Mouse (Mus musculus): Measurements from ENCODE around the gene Rdh8. TPM values are rescaled to one million over a fixed set of nuclear protein-coding genes. Genes with fewer than 3 reads are reported as not detected.
A peak's percentile ranks its signal among the peaks of the same experiment; 100 is the strongest.

Gene Rdh8
- polyA plus RNA-seq, 1 experiment from 2014 or later: not detected

DNA sequence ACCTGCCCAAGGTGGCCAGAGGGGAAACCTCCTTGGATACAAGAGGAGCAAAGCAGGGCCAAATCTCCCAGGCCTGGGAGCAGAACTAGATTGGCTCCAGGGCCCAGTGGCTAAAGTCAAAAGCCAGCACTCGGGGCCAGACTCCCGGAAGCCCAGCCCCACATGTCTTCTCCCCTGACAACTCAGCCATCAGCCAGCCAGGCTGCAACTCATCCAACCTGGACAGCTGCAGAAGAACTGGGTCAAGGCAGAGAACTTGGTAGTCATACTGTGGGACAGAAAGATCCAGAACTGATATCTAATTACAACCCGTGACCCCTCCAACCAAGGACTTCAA lies 13.2 kb upstream of the Rdh8 start:
- ATAC-seq (ENCODE audit: insufficient number of reproducible peaks, insufficient read depth, low FRiP score, low read depth): no peak
- no peaks in the 10 kb centered on the region for H3K36me3 ChIP-seq (ENCODE audit: control insufficient read depth, insufficient read depth, low read length)
- no peak overlapping the region for H3K4me2 ChIP-seq (replicated peaks; ENCODE audit: low read depth, low read length)
- no peaks in the 10 kb centered on the region for H3K9me3 ChIP-seq (ENCODE audit: control insufficient read depth, low read depth, low read length)
- no peak overlapping the region for H3K9ac ChIP-seq (replicated peaks; ENCODE audit: low read depth, low read length)
- H3K4me3 ChIP-seq (ENCODE audit: low read depth, low read length): no peak overlapping the region
- no peak overlapping the region for H3K27ac ChIP-seq (ENCODE audit: low read length)
- no peaks in the 10 kb centered on the region for H3K4me1 ChIP-seq (ENCODE audit: control insufficient read depth, insufficient read depth, low read length)
- H3K27me3 ChIP-seq (ENCODE audit: control insufficient read depth, insufficient read depth, low read length): no peaks in the 10 kb centered on the region
- WGBS: 85% methylated on average over 3 of the region's 3 CpGs

DNA sequence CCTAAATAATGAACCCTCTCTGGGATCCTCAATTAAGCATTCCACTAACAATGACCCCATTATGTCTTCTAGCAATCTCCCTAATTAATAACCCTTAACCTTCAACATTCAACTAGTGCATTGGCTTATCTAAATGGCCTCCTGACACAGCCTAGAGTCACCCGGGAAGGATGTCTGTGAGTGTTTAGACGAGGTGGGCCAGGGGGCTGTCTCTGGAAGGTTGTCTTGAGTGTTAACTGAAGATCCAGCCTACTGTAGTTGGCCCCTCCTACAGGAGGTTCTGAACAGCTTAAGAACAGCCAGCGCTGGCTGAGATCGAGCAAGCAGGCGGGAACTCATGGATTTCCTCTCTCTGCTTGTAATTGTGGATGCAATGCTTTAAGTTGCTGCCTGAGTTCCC lies 12.6 kb upstream of the Rdh8 start:
- Histone ChIP-seq H3K4me1 (ENCODE audit: control insufficient read depth, insufficient read depth, low read length) (no peaks in the 10 kb centered on the region), H3K36me3 (ENCODE audit: control insufficient read depth, insufficient read depth, low read length) (no peaks in the 10 kb centered on the region), H3K4me2 (replicated peaks; ENCODE audit: low read depth, low read length) (no peak overlapping the region), H3K4me3 (ENCODE audit: low read depth, low read length) (no peak overlapping the region), H3K9me3 (ENCODE audit: control insufficient read depth, low read depth, low read length) (no peaks in the 10 kb centered on the region), H3K27ac (ENCODE audit: low read length) (no peak overlapping the region), H3K27me3 (ENCODE audit: control insufficient read depth, insufficient read depth, low read length) (no peaks in the 10 kb centered on the region), H3K9ac (replicated peaks; ENCODE audit: low read depth, low read length) (no peak overlapping the region)
- no peak for ATAC-seq (ENCODE audit: insufficient number of reproducible peaks, insufficient read depth, low FRiP score, low read depth)
- WGBS: 35% methylated on average over 5 of the region's 5 CpGs

DNA sequence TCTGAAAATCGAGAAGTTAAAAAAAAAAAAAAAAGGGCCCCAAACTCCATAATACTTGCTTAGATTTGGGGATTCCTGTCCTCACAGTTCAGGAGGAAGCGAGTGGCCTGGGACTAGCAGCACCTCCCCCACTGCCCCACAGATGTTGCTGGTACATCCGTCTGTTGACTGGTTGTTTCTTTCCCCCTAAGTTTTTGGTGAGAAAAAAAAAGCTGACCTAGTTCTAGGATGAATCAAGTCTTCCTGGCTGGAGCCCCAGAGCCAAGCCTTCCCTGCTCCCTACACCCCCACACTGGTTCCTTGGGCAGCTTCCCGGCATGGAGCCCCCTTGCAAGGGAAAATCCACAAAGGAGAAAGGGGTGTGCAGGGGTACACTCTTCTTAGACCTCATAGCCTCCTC lies 8.0 kb upstream of the Rdh8 start:
- Histone ChIP-seq H3K9me3 (ENCODE audit: control insufficient read depth, low read depth, low read length) (no peaks in the 10 kb centered on the region), H3K9ac (replicated peaks; ENCODE audit: low read depth, low read length) (no peak overlapping the region), H3K4me2 (replicated peaks; ENCODE audit: low read depth, low read length) (no peak overlapping the region), H3K27me3 (ENCODE audit: control insufficient read depth, insufficient read depth, low read length) (0 out of 2 replicates have a peak, but pooled peaks cover 5% of the 10 kb centered on the region), H3K27ac (ENCODE audit: low read length) (no peak overlapping the region), H3K4me3 (ENCODE audit: low read depth, low read length) (no peak overlapping the region), H3K4me1 (ENCODE audit: control insufficient read depth, insufficient read depth, low read length) (peaks cover 7% of the 10 kb centered on the region), H3K36me3 (ENCODE audit: control insufficient read depth, insufficient read depth, low read length) (no peaks in the 10 kb centered on the region)
- no peak for ATAC-seq (ENCODE audit: insufficient number of reproducible peaks, insufficient read depth, low FRiP score, low read depth)
- WGBS: 53% methylated on average over 4 of the region's 4 CpGs

DNA sequence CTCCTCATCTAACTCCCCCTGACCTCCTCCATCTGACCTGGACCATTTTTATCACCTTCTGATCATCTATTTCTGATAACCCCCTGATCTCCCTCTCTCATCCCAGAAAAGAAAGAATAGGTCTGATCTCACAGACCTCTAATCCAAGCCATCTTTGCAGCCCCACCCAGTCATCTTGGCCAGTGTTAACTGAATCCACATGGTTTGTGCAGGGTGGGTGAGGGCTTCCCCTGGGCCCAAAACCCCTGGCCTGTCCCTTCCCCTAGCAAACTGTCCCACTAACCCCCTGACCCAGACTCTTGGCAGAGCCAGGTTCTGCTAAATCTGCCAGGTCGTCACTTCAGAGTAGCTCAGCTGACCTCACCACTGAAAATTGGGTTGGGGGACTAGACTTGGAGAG lies 7.5 kb upstream of the Rdh8 start:
- Histone ChIP-seq H3K27ac (ENCODE audit: low read length) (no peak overlapping the region), H3K4me3 (ENCODE audit: low read depth, low read length) (no peak overlapping the region), H3K4me2 (replicated peaks; ENCODE audit: low read depth, low read length) (no peak overlapping the region), H3K36me3 (ENCODE audit: control insufficient read depth, insufficient read depth, low read length) (no peaks in the 10 kb centered on the region), H3K4me1 (ENCODE audit: control insufficient read depth, insufficient read depth, low read length) (peaks cover 7% of the 10 kb centered on the region), H3K9ac (replicated peaks; ENCODE audit: low read depth, low read length) (no peak overlapping the region), H3K27me3 (ENCODE audit: control insufficient read depth, insufficient read depth, low read length) (0 out of 2 replicates have a peak, but pooled peaks cover 5% of the 10 kb centered on the region), H3K9me3 (ENCODE audit: control insufficient read depth, low read depth, low read length) (no peaks in the 10 kb centered on the region)
- WGBS: 52% methylated on average over 1 of the region's 1 CpGs
- no peak for ATAC-seq (ENCODE audit: insufficient number of reproducible peaks, insufficient read depth, low FRiP score, low read depth)

DNA sequence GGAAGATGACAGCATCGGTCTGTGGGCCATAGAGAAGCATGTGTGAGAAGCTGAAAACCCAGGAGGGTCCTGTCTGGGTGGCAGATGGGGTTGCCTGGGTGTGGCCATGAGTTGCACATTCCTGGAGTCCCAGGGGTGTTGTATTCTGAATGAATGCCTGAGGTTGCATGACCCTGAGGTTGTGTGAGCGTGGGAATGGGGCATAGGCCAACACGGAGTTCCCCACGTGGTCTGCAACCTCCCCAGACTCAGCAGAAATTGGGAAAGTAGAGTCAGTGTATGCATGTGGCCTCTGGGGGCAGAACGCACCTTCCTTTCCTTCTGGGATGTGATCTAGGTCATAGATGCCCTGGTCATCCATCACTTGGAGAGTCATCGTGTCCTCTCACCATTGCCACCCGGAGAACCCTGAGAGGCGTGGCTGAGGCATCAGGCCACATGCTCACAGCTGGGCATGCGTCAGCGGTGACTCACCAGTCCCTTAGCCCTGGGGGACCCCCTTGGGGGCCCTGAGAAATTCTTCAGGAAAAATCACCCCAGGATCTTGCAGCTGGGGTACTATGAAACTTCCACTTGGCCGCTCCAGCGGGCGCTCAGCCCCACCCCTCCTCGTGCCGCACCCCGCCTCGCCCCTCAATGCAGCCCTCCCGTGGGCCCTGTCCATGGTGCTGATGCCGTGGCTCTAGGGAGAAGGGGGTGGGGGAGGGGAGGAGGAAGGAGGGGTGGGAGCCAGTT lies 5.6 kb upstream of the Rdh8 start:
- WGBS: 11% methylated on average over 19 of the region's 19 CpGs
- no peak overlapping the region for H3K9ac ChIP-seq (replicated peaks; ENCODE audit: low read depth, low read length)
- H3K4me1 ChIP-seq (ENCODE audit: control insufficient read depth, insufficient read depth, low read length): peaks cover 7% of the 10 kb centered on the region
- H3K4me2 ChIP-seq (replicated peaks; ENCODE audit: low read depth, low read length): peak overlapping the region; percentile 15; the same call in 1 of the 2 replicates
- no peaks in the 10 kb centered on the region for H3K9me3 ChIP-seq (ENCODE audit: control insufficient read depth, low read depth, low read length)
- H3K36me3 ChIP-seq (ENCODE audit: control insufficient read depth, insufficient read depth, low read length): no peaks in the 10 kb centered on the region
- no peak overlapping the region for H3K4me3 ChIP-seq (ENCODE audit: low read depth, low read length)
- H3K27me3 ChIP-seq (ENCODE audit: control insufficient read depth, insufficient read depth, low read length): 0 out of 2 replicates have a peak, but pooled peaks cover 5% of the 10 kb centered on the region
- ATAC-seq (ENCODE audit: insufficient number of reproducible peaks, insufficient read depth, low FRiP score, low read depth): no peak
- H3K27ac ChIP-seq (ENCODE audit: low read length): no peak overlapping the region

DNA sequence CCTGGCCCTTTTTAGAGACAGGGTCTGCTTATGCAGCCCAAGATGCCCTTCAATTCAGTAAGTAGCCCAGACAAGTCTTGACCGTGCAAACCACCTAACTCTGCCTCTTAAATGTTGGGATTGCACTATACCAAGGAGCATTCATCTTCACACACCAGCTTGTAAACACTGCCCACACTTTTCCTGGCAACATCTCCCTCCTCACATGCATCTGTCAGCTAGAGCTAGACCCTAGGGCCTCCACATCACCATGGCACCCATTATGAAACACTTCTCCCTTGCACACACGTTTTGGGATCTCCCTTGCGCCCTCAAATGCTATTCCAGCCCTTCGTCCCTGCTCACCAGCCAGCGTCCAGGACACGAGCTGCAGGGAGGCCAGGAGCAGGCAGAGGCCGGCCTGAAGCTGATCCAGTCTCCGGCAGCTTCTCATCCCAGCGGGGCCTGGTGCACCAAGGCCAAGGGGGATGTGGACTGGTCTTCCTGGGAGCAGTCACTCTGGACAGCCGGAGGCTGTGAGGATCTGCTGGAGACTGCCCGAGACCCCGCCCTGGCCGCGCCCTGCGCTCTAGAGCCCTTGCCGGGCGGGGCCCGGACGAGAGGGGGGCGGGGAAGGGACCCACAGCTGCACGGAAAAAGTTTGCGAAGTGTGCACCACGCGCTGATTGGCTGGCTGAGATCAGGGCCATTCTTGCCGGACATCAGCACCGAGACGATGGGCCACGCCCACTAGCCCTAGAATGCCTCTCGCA lies 3.6 kb upstream of the Rdh8 start, which contains the start of gene Col5a3:
TSS of gene Col5a3 (minus strand) at position 547 of the 752 bp plus-strand sequence.
- no peak within 1 kb of the TSS for H3K9ac ChIP-seq (replicated peaks; ENCODE audit: low read depth, low read length)
- no peak within 1 kb of the TSS for H3K27ac ChIP-seq (ENCODE audit: low read length)
- H3K9me3 ChIP-seq (ENCODE audit: control insufficient read depth, low read depth, low read length): no peaks in the 10 kb centered on the region
- peak within 1 kb of the TSS; percentile 9; the same call in 1 of the 2 replicates for H3K4me3 ChIP-seq (ENCODE audit: low read depth, low read length)
- H3K36me3 ChIP-seq (ENCODE audit: control insufficient read depth, insufficient read depth, low read length): no peaks in the 10 kb centered on the region
- peak; percentile 65 for ATAC-seq (ENCODE audit: insufficient number of reproducible peaks, insufficient read depth, low FRiP score, low read depth)
- H3K27me3 ChIP-seq (ENCODE audit: control insufficient read depth, insufficient read depth, low read length): 0 out of 2 replicates have a peak, but pooled peaks cover 5% of the 10 kb centered on the region
- 5% methylated on average over 29 of the region's 29 CpGs for WGBS
- H3K4me2 ChIP-seq (replicated peaks; ENCODE audit: low read depth, low read length): peak within 1 kb of the TSS; percentile 33
- H3K4me1 ChIP-seq (ENCODE audit: control insufficient read depth, insufficient read depth, low read length): peaks cover 7% of the 10 kb centered on the region

DNA sequence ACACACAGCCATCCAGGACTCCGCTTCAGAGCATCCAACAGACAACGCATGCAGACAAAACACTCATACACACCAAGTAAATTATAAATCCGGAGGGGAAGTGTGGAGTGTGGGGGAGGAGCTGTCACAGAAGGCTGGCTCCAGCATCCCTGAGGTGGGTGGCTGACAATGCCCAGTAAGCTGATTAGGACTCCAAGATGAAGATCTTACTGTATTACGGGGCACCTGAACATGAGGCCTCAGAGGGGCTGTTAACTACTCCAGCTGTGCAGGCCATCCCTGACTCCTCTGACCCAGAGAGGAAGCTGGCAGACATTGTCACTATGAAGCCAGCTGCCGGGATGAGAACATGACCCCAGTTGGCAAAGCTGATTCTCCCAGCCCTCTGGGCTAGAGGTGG lies 1.7 kb downstream of the Rdh8 start:
- no peaks in the 10 kb centered on the region for H3K9me3 ChIP-seq (ENCODE audit: control insufficient read depth, low read depth, low read length)
- no peak for ATAC-seq (ENCODE audit: insufficient number of reproducible peaks, insufficient read depth, low FRiP score, low read depth)
- H3K4me3 ChIP-seq (ENCODE audit: low read depth, low read length): no peak overlapping the region
- no peak overlapping the region for H3K27ac ChIP-seq (ENCODE audit: low read length)
- 79% methylated on average over 5 of the region's 5 CpGs for WGBS
- no peaks in the 10 kb centered on the region for H3K27me3 ChIP-seq (ENCODE audit: control insufficient read depth, insufficient read depth, low read length)
- peaks cover under 1% of the 10 kb centered on the region for H3K4me1 ChIP-seq (ENCODE audit: control insufficient read depth, insufficient read depth, low read length)
- no peaks in the 10 kb centered on the region for H3K36me3 ChIP-seq (ENCODE audit: control insufficient read depth, insufficient read depth, low read length)
- no peak overlapping the region for H3K9ac ChIP-seq (replicated peaks; ENCODE audit: low read depth, low read length)
- H3K4me2 ChIP-seq (replicated peaks; ENCODE audit: low read depth, low read length): no peak overlapping the region

DNA sequence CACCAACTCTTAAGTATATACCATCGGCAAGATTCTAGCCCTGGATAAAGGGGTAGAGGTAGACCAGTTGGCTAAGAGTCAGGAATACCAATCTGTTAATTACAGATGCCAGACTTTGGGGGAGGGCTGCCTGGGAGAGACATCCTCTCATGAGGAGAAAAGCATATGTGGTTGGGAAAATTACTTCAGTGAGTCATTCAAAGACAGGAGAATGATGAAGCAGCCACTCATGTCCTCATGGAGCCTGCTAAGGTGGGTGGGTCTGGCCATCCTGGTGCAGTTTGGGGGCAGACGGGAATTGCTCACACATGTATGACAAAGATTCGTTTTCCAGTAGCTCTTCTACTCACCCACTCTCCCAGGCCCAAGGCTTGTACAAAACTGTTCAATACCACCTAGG lies 4.5 kb downstream of the Rdh8 start:
- Histone ChIP-seq H3K9me3 (ENCODE audit: control insufficient read depth, low read depth, low read length) (no peaks in the 10 kb centered on the region), H3K4me3 (ENCODE audit: low read depth, low read length) (no peak overlapping the region), H3K9ac (replicated peaks; ENCODE audit: low read depth, low read length) (no peak overlapping the region), H3K27me3 (ENCODE audit: control insufficient read depth, insufficient read depth, low read length) (no peaks in the 10 kb centered on the region), H3K36me3 (ENCODE audit: control insufficient read depth, insufficient read depth, low read length) (no peaks in the 10 kb centered on the region), H3K27ac (ENCODE audit: low read length) (no peak overlapping the region), H3K4me2 (replicated peaks; ENCODE audit: low read depth, low read length) (no peak overlapping the region), H3K4me1 (ENCODE audit: control insufficient read depth, insufficient read depth, low read length) (no peaks in the 10 kb centered on the region)
- 71% methylated on average over 3 of the region's 3 CpGs for WGBS
- ATAC-seq (ENCODE audit: insufficient number of reproducible peaks, insufficient read depth, low FRiP score, low read depth): no peak

Measured in stomach, embryonic 14.5 days (tissue).